Mouse (Mus musculus): ENCODE measurements around the gene Mpdu1.

GRCm38 (mm10) chr11:69685526-69686148 is 23.2 kb upstream of the Mpdu1 start, which contains the start of gene Tnfsf13:
- TF ChIP-seq CTCF (IDR thresholded peaks at IDR 0.05; ENCODE audit: low read depth, low read length) (no peak), EP300 (IDR thresholded peaks at IDR 0.05; ENCODE audit: insufficient read depth, low read depth, low read length) (no peak)
